Mouse (Mus musculus): ENCODE data around the gene Srp14. TPM values are rescaled to one million over a fixed set of nuclear protein-coding genes. Genes with fewer than 3 reads are reported as not detected.

Gene Srp14
- polyA plus RNA-seq, 1 experiment: 23.6 TPM

DNA sequence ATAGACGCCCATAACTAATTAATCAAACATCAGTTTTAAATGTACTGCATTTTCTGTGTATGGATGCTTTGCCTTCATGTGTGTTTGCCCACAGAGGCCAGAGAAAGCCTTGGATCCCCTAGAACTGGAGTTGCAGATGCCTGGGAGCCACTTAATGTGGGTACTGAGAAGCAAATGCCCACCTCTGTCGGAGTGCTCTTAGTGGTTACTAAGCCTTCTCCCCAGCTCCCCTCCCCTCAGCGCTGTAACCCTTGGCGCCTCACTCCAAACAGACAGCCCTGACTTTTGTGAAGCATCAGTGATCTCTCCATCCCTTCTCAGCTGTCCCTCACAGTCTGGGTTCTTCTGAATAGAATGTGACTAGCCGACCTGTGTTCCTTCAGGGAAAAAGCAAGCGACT lies 19.0 kb upstream of the Srp14 start:
- no peak for TF ChIP-seq GATA1 (IDR thresholded peaks at IDR 0.05; ENCODE audit: low read length)

DNA sequence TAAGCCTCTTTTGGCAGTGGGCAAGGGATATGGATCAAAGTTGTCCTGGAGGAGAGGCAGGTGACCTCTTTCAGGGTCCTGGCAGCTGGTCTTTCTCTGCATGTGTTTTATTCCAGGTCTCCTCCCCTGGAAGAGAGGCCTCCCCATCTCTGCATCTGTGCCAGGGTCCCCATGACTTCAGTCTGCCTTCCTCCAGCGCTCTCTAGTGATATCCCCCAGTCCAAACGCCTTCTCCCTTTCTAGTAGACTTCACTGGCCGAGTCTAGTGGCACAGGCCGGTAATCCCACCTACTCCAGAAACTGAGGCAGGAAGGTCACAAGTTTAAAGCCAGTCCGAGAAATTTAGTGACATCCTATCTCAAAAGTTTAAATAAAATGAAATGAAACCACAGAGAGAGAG lies 18.4 kb upstream of the Srp14 start:
- TF ChIP-seq GATA1 (IDR thresholded peaks at IDR 0.05; ENCODE audit: low read length): no peak

DNA sequence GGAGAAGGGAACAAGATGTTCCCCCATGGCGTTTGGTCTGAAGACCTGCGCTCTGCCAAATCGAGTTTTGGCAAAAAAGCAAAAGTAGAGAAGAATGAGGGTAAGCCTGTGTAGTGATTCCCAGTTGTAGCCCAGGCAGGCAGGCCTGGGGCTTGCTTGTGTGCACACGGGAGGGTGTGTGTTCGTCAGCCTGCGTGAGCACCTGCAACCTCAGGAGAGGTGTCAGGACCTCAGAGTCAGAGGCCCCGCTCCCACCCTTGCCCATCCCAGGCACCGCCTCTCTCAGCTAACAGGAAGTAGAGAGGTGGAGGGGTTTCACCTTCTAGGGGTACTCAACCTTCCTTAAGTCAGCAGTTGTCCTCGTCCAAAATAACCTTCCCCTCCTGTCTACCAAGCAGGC lies 15.5 kb upstream of the Srp14 start:
- TF ChIP-seq GATA1 (IDR thresholded peaks at IDR 0.05; ENCODE audit: low read length): no peak

DNA sequence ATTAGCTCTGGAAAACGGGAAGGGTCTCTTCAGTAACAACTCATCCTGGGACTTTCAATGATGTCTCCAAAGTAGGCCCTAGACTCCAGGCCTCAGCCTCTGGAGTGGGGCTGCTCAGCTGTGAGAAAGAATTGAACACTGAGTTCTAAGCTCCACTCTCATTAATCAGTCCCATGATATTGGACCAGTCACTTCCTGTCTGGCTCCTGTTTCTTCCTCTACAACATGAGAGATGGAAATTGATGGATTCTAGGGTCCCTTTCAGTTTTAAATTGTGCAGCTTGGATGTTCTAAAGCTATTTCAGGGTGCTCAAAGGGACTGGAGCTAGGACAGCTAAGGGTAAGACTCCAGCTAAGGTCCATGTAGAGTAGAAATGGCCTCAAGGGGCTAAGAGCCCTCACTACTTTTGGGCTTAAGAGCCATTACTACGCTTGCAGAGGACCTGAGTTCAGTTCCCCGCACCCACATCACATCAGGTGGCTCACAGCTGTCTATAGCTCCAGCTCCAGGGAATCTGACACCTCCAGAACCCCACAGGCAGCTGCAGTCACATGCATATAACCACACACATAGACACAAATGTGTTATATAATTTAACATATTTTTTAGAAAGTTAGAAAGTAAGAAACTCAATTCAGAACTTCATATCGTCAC lies 12.4 kb upstream of the Srp14 start:
- TF ChIP-seq GATA1 (IDR thresholded peaks at IDR 0.05; ENCODE audit: low read length): no peak

DNA sequence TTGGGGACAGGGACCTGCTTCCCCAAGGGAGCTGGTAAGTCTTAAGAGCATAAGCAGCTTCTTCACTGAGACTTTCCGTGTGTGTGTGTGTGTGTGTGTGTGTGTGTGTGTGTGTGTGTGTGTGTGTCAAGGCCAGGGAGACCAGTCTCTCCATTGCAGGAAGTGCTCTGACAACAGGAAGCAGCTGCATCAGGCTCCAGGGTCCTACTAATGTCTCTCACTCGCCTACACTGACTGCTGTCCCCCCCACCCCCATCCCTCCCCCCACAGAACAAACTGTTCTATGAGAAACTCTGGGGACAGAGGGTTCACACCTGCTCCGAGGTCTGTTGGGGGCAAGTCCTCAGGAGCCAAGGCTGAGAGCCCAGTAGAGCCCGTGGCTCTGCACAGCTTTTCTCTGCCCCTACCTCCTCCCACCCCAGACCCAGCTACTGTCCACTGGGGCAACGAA lies 11.8 kb upstream of the Srp14 start:
- TF ChIP-seq GATA1 (IDR thresholded peaks at IDR 0.05; ENCODE audit: low read length): no peak

DNA sequence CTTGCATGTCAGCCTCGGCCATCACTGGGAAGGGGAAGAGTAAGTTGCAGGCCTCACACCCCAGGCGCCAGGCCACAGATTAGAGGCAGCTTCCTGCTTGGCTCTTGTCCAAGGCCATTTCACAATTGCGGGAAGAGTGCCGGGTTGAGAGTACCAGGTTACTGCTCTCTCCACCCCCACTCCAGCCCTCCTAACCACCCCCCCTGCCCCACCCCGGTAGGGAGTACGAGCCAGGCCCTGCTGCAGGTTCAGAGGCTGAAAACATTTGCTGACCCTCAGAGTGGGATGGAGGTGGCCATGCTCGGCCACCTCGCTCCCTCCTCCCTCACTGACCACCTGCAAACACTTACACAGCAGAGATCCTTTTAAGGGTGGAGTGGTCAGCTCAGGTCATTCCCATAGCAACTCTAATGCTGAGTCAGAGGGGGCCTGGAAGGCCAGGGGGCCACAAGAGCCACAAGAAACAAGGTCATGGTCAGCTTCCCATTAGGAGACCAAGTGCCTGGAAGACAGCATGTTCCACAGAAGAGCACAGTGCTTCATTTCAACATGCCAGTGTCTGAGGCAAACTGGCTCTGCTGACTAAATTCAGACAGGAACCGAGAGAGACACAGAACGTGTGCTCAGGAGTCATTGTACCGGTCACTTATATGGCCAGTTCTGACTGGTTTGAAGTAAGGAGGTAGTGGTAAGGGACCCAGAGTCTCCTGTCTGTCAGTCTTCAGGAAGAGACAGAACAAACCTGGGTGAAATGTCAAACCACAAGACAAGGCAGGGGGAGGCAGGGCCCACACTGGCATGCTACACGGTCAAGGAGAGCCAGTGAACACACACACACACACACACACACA lies 11.0 kb upstream of the Srp14 start:
- no peak for TF ChIP-seq GATA1 (IDR thresholded peaks at IDR 0.05; ENCODE audit: low read length)

DNA sequence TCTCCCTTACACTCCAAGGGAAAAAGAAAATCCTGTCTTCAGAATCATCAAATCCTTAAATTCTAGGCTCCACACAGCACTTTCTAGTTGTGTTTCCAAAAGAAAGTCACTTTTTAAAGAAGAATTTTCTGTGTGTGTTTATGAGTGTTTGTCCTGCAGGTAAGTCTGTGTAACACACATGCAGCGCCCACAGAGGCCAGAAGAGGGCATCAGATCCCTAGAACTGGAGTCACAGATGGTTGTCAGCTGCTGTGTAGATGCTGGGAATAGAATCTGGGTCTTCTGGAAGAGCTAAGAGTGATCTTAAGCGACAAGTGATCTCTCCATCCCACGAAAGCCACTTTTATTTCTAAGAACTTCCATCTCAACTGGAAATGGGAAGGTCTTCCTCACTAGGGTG lies 8.3 kb upstream of the Srp14 start:
- no peak for TF ChIP-seq GATA1 (IDR thresholded peaks at IDR 0.05; ENCODE audit: low read length)

DNA sequence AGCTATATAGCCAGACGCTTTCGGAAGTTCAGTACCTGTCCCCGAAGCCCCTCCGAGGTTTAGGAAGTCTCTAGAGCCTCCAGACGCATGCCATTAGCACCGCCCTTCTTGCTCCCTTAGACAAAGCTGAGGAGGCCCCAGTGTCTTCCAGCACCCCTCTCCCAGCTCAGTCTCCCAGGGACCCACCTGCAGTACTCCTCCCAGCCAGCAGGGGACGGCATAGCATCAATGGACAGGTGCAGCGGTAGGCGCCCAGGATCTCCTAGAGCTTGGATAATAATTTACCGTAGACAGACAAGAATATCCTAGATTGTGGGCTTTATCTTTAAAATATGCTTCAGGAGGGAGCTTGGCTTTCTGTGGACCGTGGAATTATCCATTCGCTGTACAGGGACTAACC lies 7.4 kb upstream of the Srp14 start:
- TF ChIP-seq GATA1 (IDR thresholded peaks at IDR 0.05; ENCODE audit: low read length): no peak

DNA sequence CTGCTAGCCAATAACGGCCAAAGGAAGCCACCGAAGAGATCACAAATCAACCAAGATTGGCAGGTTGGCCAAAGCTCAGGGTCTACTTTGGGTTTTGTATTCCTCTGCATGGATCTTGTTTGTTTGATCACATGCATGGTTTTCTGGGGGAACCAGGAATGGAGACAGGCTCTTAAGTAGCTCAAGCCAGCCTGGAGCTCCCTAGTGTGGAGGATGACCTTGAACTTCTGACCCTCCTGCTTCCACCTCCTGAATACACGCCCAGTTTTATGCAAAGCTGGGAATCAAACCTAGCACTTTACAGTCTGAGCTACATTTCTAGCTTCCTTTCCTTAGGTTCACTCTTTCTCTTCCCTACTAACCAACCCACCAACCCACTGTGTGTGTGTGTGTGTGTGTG lies 5.9 kb upstream of the Srp14 start:
- TF ChIP-seq GATA1 (IDR thresholded peaks at IDR 0.05; ENCODE audit: low read length): no peak

DNA sequence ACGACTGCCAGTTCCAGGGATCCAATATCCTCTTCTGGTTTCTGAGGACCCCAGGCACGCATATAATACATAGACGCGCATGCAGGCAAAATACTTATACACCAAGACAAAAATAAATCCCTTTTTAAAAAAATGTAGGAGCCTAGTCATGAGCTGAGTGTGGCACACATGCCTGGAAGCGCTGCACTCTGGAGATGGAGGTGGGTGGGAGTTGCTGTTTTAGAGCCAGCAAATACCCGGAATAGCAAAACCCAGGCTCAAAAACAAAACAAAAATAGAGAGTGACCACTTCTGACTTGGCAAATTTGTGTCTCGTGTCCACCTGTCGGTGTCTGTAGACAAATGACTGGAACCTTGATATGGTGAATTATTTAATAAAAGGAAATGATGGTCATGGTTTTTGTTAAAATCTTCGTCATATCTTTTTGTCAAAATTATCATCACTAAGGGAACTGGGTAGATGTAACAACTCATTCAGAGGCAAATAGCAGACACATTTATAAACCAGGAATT lies 4.9 kb upstream of the Srp14 start:
- no peak for TF ChIP-seq GATA1 (IDR thresholded peaks at IDR 0.05; ENCODE audit: low read length)

DNA sequence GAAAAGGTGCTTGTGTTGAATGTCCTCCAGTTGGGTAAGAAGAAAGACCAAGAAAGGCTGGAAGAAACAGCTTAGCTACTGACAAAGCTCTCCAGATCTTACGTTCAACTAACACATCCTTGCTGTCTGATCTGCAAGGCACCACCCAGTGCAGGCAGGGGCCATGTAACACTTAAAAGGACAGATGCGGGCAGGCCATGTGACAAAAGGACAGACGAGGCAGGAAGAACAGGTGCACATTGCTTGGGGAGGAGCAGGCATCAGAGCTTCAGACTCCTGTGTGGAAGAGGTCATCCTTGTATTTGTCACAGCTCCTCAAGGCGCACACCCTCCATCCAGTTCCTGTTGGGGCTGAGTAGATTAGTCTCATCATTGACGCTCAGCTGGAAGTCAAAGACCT lies 3.5 kb upstream of the Srp14 start:
- no peak for TF ChIP-seq GATA1 (IDR thresholded peaks at IDR 0.05; ENCODE audit: low read length)

DNA sequence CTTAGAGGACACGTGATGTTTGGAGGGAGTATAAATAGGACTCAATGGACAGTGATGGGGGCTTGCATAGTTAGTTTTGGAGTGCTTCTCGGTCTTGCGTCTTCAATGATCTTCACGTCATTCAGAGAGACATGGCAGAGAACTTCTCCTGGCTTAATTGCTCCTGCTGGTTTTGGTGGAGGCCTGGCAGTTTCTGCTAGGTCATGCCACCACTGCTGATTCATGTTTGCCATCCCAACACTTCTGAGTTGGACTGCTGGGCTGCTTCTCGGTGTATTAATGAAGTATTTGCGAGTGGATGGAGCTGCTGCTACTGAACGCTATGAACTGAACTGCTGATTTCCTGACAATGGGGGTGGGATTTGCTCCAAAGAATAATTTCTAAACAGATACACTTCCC lies 1.4 kb upstream of the Srp14 start:
- no peak for TF ChIP-seq GATA1 (IDR thresholded peaks at IDR 0.05; ENCODE audit: low read length)

DNA sequence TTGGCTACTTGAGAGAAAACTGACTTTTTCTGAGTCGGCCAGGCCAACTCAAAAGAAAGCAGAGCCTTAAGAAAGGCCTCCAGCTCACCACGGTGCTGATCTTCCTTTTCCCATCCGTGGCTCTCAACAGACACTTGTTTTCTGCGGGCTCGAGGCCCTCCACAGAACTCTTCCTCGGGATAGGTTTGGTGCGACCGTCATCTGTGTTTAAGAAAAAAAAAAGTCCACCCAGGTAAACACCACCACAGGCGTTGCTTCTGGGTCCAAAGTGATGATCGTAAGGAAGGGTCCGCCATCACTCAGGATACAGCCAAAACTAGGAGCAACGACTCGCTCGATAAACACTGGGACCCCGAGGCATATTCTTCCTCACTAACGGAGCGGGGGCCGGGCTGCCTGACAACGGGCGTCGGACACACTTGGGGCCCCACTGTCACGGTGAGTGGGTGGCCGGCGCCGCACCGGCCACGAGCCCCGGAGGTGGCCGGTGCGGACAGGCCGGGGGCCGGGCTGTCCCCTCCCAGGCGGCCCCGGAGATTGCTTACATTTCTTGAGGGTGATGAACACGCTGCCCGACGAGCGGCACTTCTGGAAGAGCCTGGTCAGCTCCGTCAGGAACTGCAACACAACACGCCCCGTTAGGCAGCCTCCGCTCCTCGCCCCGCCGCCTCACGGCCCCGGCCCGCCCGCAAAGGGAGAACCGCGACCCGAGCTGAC lies 520 bp downstream of the Srp14 start:
- TF ChIP-seq GATA1 (IDR thresholded peaks at IDR 0.05; ENCODE audit: low read length): no peak

DNA sequence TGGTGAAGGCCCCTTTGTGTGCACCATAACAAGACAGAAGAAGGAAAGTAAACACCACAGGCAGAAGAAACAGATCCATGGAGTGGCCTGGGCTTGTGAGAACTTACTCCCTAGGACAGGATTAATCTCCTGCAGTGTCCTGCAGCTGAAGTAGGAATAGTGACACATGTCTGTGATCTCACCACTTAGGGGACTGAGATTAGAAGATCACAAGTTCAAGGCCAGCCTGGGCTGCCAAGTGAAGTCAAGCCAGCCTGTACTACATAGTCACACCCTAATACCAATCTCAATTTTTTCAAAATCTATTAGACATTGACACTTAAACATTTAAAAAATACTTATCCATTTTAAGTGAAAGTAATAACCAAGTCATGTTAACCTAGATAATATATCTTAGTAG lies 11.2 kb downstream of the Srp14 start:
- TF ChIP-seq GATA1 (IDR thresholded peaks at IDR 0.05; ENCODE audit: low read length): no peak

DNA sequence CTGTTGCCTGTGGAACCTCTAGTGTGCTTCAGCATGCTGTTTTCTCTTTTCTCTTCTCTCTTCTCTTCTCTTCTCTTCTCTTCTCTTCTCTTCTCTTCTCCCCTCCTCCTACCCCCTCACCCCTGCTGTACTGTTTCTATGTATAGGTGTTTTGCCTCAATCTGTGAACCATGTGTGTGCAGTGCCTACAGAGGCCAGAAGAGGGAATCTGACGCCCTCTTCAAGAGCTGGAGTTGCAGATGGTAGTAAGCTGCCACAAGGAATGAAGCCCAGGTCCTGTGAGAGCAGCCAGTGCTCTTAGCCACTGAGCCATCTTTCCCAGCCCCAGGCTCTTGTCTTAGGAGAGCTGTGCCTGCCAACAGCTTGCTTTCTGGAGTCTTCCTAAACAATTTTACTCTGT lies 12.9 kb downstream of the Srp14 start:
- TF ChIP-seq GATA1 (IDR thresholded peaks at IDR 0.05; ENCODE audit: low read length): no peak

DNA sequence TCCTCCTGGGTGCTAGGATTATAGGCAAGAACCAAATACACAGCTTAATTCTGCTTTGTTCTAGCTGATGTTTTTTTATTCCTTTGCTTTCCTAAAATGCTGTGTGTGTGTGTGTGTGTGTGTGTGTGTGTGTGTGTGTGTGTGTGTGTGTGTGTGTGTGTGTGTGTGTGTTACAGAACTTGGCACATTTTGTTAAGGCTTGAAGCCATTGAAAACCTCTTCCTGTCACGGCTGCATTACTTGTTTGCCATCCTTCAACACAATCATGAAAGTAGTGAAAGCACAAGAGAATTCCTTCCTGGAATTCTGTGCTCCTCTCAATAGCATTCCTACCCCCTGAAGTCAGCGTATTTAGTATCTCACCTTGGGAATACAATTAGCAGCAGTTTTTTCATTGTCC lies 13.6 kb downstream of the Srp14 start:
- TF ChIP-seq GATA1 (IDR thresholded peaks at IDR 0.05; ENCODE audit: low read length): no peak

Data from G1E-ER4 (cell line).